ENCODE assay signal across 8 mouse cellular contexts in genomic region chr2:48950252-48950315, GRCm38 (mm10). TPM values are rescaled to one million over a fixed set of nuclear protein-coding genes. Genes with fewer than 3 reads are reported as not detected.
A peak's percentile ranks its signal among the peaks of the same experiment; 100 is the strongest.
DNase-seq lines count a peak whose midpoint lies in the region; ATAC-seq and TF ChIP-seq lines count a peak whose summit lies in the region.

Gene Orc4, minus strand, starts transcription at chr2:48950277.

- WGBS in liver, adult 2 months, result 0% methylated on average over 2 of the region's 2 CpGs
- 0% methylated on average over 1 of the region's 2 CpGs for WGBS in heart, embryonic 11.5 days (ENCODE audit: insufficient replicate concordance)

- peak within 1 kb of the TSS; percentile 93 for H3K27ac ChIP-seq in liver, adult 2 months (replicated peaks; ENCODE audit: insufficient read depth, low read depth, low read length)
- H3K27ac ChIP-seq in cortical plate, adult 2 months (ENCODE audit: insufficient read depth, low read length), result peak within 1 kb of the TSS; percentile 95
- H3K27ac ChIP-seq in heart, embryonic 11.5 days (ENCODE audit: low read depth, low read length), result peak within 1 kb of the TSS; percentile 95

- TF ChIP-seq POLR2A in liver, adult 2 months (IDR thresholded peaks at IDR 0.05; ENCODE audit: extremely low read depth, insufficient read depth, low read length), result no peak
- no peak for TF ChIP-seq POLR2A in cortical plate, adult 2 months (IDR thresholded peaks at IDR 0.05; ENCODE audit: extremely low read depth, insufficient read depth, low read length)

- H3K79me2 ChIP-seq in liver, adult 2 months (ENCODE audit: control insufficient read depth, insufficient read depth, low read length), result peaks cover 12% of the 10 kb centered on the region; the same call in 1 of the 2 replicates

- peaks cover 3% of the 10 kb centered on the region; the same call in 1 of the 2 replicates for H3K4me1 ChIP-seq in liver, adult 2 months (ENCODE audit: control insufficient read depth, insufficient read depth, low read length)
- H3K4me1 ChIP-seq in cortical plate, adult 2 months (ENCODE audit: control insufficient read depth, insufficient read depth, low read length), result 0 out of 2 replicates have a peak, but pooled peaks cover 1% of the 10 kb centered on the region
- peaks cover 3% of the 10 kb centered on the region for H3K4me1 ChIP-seq in heart, embryonic 11.5 days (ENCODE audit: control insufficient read depth, insufficient read depth, low read length)

- H3K27me3 ChIP-seq in liver, adult 2 months (ENCODE audit: control insufficient read depth, insufficient read depth, low read length), result no peaks in the 10 kb centered on the region
- H3K27me3 ChIP-seq in heart, embryonic 11.5 days (ENCODE audit: control insufficient read depth, insufficient read depth, low read length), result no peaks in the 10 kb centered on the region

- H3K9me3 ChIP-seq in heart, embryonic 11.5 days (replicated peaks; ENCODE audit: control insufficient read depth, low read length), result no peaks in the 10 kb centered on the region

- peak within 1 kb of the TSS; percentile 94 for H3K4me3 ChIP-seq in liver, adult 2 months (ENCODE audit: insufficient read depth, low read depth, low read length)
- H3K4me3 ChIP-seq in cortical plate, adult 2 months (ENCODE audit: insufficient read depth, low read length), result peak within 1 kb of the TSS; percentile 99
- peak within 1 kb of the TSS; percentile 71 for H3K4me3 ChIP-seq in heart, embryonic 11.5 days (ENCODE audit: low read depth, low read length)

- no peak for DNase-seq in liver, adult 2 months (ENCODE audit: extremely low read depth, low read depth, low spot score)
- DNase-seq in liver, result no peak
- no peak for DNase-seq in left cerebral cortex, postnatal 10 days (ENCODE audit: extremely low spot score in 1 of 2, low spot score in 2 of 2)
- no peak for DNase-seq in frontal cortex, postnatal 14 days (ENCODE audit: low spot score in 2 of 2)
- DNase-seq in embryo, embryonic 9.5 days (ENCODE audit: extremely low spot score), result no peak

- no peak for TF ChIP-seq CTCF in liver, adult 2 months (IDR thresholded peaks at IDR 0.05; ENCODE audit: low read depth, low read length)
- TF ChIP-seq CTCF in cortical plate, adult 2 months (IDR thresholded peaks at IDR 0.05; ENCODE audit: extremely low read depth, insufficient read depth, low read length), result no peak

- peak within 1 kb of the TSS; percentile 93 for H3K9ac ChIP-seq in liver, adult 2 months (ENCODE audit: low read depth, low read length)
- H3K9ac ChIP-seq in heart, embryonic 11.5 days (ENCODE audit: low read depth, low read length), result peak within 1 kb of the TSS; percentile 91

- no peak for ATAC-seq in heart, embryonic 11.5 days (replicated peaks; ENCODE audit: insufficient number of reproducible peaks, low FRiP score, low TSS enrichment)
- ATAC-seq in monocyte, adult 5-6 weeks (replicated peaks; ENCODE audit: insufficient number of reproducible peaks, low FRiP score, low TSS enrichment, poor library complexity, severe bottlenecking), result no peak

- no peaks in the 10 kb centered on the region for H3K36me3 ChIP-seq in liver, adult 2 months (ENCODE audit: control insufficient read depth, insufficient read depth, low read length)
- H3K36me3 ChIP-seq in heart, embryonic 11.5 days (ENCODE audit: control insufficient read depth, insufficient read depth, low read length), result no peaks in the 10 kb centered on the region

- H3K4me2 ChIP-seq in heart, embryonic 11.5 days, result peak within 1 kb of the TSS; percentile 73

- intact Hi-C loops in left cerebral cortex, postnatal 10 days (cut with DNase I), result no loop called here

RNA-seq across cellular contexts. Expression of gene Orc4, which starts in this region (rescaled TPM):
- 23.0 and 26.6 TPM in 2 replicates for total RNA-seq in liver, adult 2 months (2014; rRNA removed)
- polyA plus RNA-seq in liver, adult 2 months (2012; rRNA removed), result 3.1 and 3.9 TPM in 2 replicates
- polyA plus RNA-seq in cortical plate, adult 2 months (2012; rRNA removed), result 69.0 and 74.4 TPM in 2 replicates
- 96.6 and 110 TPM in 2 replicates for polyA plus RNA-seq in heart, embryonic 11.5 days (2014; fragmentation: Nextera tagmentation; extraction: Ambion mirVana)
- 10 to 100 TPM; 67.9 to 70.2 TPM for total RNA-seq in left cerebral cortex, postnatal 10 days (2021)
- 126 to 138 TPM (median 128 TPM) in 3 replicates for total RNA-seq in monocyte, adult 5-6 weeks (2017)

Comparison
In these comparisons a context has a peak if more than half of its experiments do, and no peak if none do; other contexts are left out.
1. RNA of gene Orc4 (polyA plus RNA-seq): 96.6 to 110 TPM in heart, embryonic 11.5 days and 69.0 to 74.4 TPM in cortical plate, adult 2 months; 3.1 to 3.9 TPM in liver, adult 2 months; every median in the first group is over 10 times any median in the second.
2. Peak in every context shown above with its lines, with median percentiles within 50 percentile points of each other: H3K27ac ChIP-seq and H3K4me3 ChIP-seq.